Mouse (Mus musculus): ENCODE results near the gene Olfr389. TPM values are rescaled to one million over a fixed set of nuclear protein-coding genes. Genes with fewer than 3 reads are reported as not detected.

The Olfr389 gene
- polyA plus RNA-seq (2015; fragmentation: Illumina TruSeq; extraction: RNeasy Lipid Tissue Mini Kit (QIAGEN cat#74804); ENCODE audit: insufficient read depth, low replicate concordance), result not detected

GRCm38 (mm10) chr11:73780613-73781012 lies at the start of gene Olfr389:
TSS of gene Olfr389 (minus strand) at chr11:73780713.

GRCm38 (mm10) chr11:73816949-73817348 lies 36.4 kb upstream of the Olfr389 start, which contains the start of gene Olfr392:
TSS of gene Olfr392 (minus strand) at chr11:73817049.

GRCm38 (mm10) chr11:73802952-73803351 lies 22.4 kb upstream of the Olfr389 start, which contains the start of gene Olfr391-ps:
TSS of gene Olfr391-ps (minus strand) at chr11:73803052.

GRCm38 (mm10) chr11:73782664-73783063 lies 2.2 kb upstream of the Olfr389 start, which contains the start of gene Olfr390:
TSS of gene Olfr390 (plus strand) at chr11:73782964.

Other genes starting within 250 kb of the Olfr389 start
- gene Olfr385, start 187.7 kb downstream of the Olfr389 start, polyA plus RNA-seq (2015; fragmentation: Illumina TruSeq; extraction: RNeasy Lipid Tissue Mini Kit (QIAGEN cat#74804); ENCODE audit: insufficient read depth, low replicate concordance), result not detected
- not detected for gene Olfr384, start 182.1 kb downstream of the Olfr389 start, polyA plus RNA-seq (2015; fragmentation: Illumina TruSeq; extraction: RNeasy Lipid Tissue Mini Kit (QIAGEN cat#74804); ENCODE audit: insufficient read depth, low replicate concordance)
- gene Zfp735, start 91.9 kb downstream of the Olfr389 start, polyA plus RNA-seq (2015; fragmentation: Illumina TruSeq; extraction: RNeasy Lipid Tissue Mini Kit (QIAGEN cat#74804); ENCODE audit: insufficient read depth, low replicate concordance), result not detected
- not detected for gene Olfr390, start 2.3 kb upstream of the Olfr389 start, polyA plus RNA-seq (2015; fragmentation: Illumina TruSeq; extraction: RNeasy Lipid Tissue Mini Kit (QIAGEN cat#74804); ENCODE audit: insufficient read depth, low replicate concordance)
- gene Olfr391-ps, start 22.3 kb upstream of the Olfr389 start, polyA plus RNA-seq (2015; fragmentation: Illumina TruSeq; extraction: RNeasy Lipid Tissue Mini Kit (QIAGEN cat#74804); ENCODE audit: insufficient read depth, low replicate concordance), result not detected
- not detected for gene Olfr392, start 36.3 kb upstream of the Olfr389 start, polyA plus RNA-seq (2015; fragmentation: Illumina TruSeq; extraction: RNeasy Lipid Tissue Mini Kit (QIAGEN cat#74804); ENCODE audit: insufficient read depth, low replicate concordance)
- gene Olfr393, start 70.7 kb upstream of the Olfr389 start, polyA plus RNA-seq (2015; fragmentation: Illumina TruSeq; extraction: RNeasy Lipid Tissue Mini Kit (QIAGEN cat#74804); ENCODE audit: insufficient read depth, low replicate concordance), result not detected
- gene Olfr394, start 110.1 kb upstream of the Olfr389 start, polyA plus RNA-seq (2015; fragmentation: Illumina TruSeq; extraction: RNeasy Lipid Tissue Mini Kit (QIAGEN cat#74804); ENCODE audit: insufficient read depth, low replicate concordance), result not detected
- gene Olfr395, start 128.6 kb upstream of the Olfr389 start, polyA plus RNA-seq (2015; fragmentation: Illumina TruSeq; extraction: RNeasy Lipid Tissue Mini Kit (QIAGEN cat#74804); ENCODE audit: insufficient read depth, low replicate concordance), result not detected
- not detected for gene Olfr23, start 156.0 kb upstream of the Olfr389 start, polyA plus RNA-seq (2015; fragmentation: Illumina TruSeq; extraction: RNeasy Lipid Tissue Mini Kit (QIAGEN cat#74804); ENCODE audit: insufficient read depth, low replicate concordance)
- gene Olfr397, start 180.1 kb upstream of the Olfr389 start, polyA plus RNA-seq (2015; fragmentation: Illumina TruSeq; extraction: RNeasy Lipid Tissue Mini Kit (QIAGEN cat#74804); ENCODE audit: insufficient read depth, low replicate concordance), result not detected
- not detected for gene Olfr398, start 209.7 kb upstream of the Olfr389 start, polyA plus RNA-seq (2015; fragmentation: Illumina TruSeq; extraction: RNeasy Lipid Tissue Mini Kit (QIAGEN cat#74804); ENCODE audit: insufficient read depth, low replicate concordance)

Data from spleen, adult 10 weeks (tissue).